Mouse (Mus musculus) ZHBTc4 (cell line): ENCODE measurements at regions not wholly inside any gene's neighbourhood (a gene's known extent, or its start where the extent isn't known, plus 50 kb on each side); places are given as distances from the start of the nearest gene placed in this dataset.

Source experiments
- DNase-seq: peaks from one replicate; pipeline ENCODE4 v3.0.0-alpha.2; 2011; ENCODE audit warnings: low read depth, low spot score

DNA sequence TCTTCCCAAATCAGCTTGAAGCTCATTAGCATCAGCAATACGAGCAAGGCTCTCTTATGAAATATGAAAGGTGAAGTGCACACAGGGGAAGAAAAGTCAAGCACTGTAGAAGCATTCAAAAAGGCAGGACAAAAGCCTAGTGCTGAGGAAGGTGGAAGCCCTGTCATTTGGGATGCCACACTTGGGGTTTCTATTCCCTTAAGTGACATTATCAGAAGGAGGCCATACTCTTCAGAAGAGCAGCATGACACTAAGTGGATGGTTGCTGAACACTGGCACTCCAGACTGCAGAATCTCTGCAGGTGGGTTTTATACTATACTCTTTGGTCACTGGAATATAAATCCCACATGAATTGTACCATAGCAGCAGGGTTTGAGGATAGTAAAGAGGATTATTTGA is 120.4 kb upstream of the Pcsk1 start:
- no peak for DNase-seq

DNA sequence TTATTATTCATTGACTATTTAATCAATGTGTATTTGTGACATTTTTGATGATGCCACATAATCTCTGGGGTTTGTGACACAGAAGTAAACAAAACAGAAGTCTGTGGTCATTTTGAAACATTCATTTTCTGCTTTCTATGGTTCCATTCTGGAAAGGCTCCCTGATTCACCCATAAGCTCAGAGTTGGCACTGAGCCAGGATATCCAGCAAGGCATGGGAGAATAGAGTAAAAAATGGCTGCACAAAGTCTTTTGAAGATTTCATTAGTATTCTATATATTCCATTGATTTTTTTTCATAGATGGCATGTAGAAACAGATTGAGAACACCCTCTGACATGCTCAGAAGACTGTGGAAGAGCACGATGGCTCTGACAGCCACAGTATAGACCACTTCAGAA is 133.8 kb upstream of the Pcsk1 start:
- no peak for DNase-seq

- peak; percentile 30 for DNase-seq
These were observed 105.0 kb upstream of the Cast start for GRCm38 (mm10) chr13:74913655-74914054.

DNA sequence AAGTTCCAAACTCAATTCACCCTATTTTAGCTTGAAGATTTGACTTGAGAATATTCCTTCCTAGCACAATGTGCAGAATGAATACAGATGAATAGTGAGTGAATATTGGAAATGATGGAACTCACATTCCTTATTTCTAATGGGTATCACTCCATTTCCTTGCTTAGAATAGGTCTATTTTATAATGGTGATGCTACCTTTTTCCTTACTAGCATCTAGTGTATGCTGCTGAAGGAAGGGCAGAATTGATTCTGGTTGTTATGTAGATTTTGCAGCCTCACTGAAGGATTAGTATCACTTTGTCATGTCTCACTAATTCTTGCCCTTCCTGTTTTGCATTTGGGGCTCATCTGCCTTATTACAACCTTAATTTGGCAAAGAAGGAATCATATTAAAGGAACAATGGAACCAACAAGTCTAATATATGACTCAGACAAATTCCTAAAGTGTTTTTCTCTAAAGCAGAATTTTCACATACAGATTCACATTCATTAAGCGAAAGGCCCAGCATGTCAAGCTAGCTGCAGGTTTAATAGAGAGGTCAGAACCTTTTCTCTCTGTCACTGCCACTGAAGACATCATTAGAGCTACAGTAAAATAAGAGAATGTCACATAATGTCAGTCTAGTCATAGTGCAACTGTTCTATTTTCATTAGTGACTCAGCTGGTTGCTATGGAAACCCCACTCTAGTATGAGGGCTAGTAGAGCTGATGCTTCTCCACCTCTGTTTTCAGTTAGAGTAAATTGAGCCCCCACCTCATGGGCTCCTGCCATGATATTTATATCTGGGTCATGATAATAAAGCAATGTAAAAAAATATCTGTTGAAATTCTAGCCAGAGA is 94.8 kb upstream of the Cast start:
- DNase-seq = no peak

DNA sequence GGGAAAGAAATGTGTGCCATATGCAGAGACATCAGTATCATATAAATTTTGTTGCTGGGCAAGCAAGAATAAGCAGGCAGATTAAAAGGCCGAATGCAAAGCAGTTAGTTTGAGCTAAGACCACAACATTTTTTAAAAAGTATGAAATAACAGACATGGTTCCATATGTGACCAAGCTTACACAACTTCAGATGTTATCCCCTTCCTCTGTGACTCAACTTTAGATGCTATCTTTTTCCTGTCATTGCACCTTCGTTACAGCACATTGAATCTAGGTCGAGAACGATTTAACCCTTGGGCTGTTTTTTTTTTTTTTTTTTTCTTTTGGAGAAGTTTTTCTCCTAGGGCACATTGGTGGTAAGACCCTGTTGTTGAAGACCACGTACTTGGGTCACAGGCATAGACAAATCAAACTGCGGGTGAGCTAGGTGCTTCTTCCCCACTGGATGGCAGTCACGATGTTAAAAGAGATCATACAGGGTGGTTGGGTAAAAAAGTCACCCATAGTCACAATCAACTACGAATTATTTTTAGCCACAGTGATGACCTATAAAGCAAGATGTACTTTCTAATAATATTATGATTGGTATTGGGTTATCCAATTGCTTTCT is 81.4 kb upstream of the Cast start:
- DNase-seq = no peak

DNA sequence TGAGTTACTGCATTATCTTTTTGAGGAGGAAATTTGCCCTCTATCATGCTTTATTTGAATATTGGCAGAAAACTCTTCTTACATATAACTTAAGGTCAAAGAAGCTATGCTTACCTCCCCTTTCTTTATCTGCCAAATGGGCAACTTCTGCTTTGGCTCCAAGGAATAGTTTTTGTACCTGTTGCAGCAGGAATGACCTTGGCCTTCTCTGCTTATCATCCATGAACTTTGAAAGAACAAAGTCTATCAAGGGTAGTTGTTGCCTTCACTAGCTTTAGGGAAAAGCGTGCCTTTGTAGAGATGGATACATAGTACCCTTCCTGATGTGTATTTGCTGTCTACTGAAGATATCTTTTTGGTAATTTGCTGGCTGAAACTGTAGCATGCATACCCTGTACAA is 59.1 kb upstream of the Cast start:
- DNase-seq = no peak

- peak; percentile 4 for DNase-seq
These were observed 55.4 kb upstream of the Cast start for GRCm38 (mm10) chr13:74864000-74864399.

GRCm38 (mm10) chr13:74861373-74861970 is 52.9 kb upstream of the Cast start:
- peak; percentile 30 for DNase-seq
